8 mouse cellular contexts compared by ENCODE assay signal in the genomic region with DNA sequence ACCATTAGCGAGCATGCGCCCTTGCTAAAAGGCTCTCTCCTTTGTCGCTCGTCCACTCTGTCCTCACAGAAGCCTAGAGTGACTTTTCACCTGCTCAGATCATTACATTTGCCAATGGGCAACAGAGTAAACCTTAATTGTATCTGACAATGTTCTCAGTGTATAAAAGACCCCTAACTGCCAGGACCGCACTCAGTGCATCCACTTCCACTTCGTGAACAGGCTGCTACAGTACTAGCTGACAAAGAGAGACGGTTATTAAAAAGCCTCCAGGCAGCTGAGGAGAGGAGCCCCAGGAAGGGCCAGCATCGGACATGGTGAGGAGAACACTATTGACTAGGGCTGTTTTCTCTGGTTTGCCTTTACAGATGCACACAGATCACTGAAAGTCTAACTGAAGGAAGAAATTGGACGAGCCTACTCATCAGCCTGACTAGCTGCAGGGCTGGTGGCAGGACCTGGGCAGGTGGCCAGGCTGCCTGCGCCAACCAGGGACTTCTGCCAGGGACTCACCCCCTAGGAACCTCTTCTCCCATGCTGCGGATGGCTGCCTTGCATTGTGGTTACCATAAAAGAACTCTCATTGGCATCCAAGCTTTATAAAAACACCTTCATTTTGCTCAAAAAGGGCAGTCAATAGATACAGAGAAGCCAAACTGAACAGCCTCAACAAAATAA. TPM values are rescaled to one million over a fixed set of nuclear protein-coding genes. Genes with fewer than 3 reads are reported as not detected.
DNase-seq lines count a peak whose midpoint lies in the region; ATAC-seq and TF ChIP-seq lines count a peak whose summit lies in the region.

No protein-coding gene starts in this region.

- H3K36me3 ChIP-seq in kidney, adult 2 months (ENCODE audit: control insufficient read depth, insufficient read depth, low read length) = peaks cover 12% of the 10 kb centered on the region
- peaks cover 84% of the 10 kb centered on the region for H3K36me3 ChIP-seq in kidney, embryonic 14.5 days (ENCODE audit: control insufficient read depth, insufficient read depth, low read length)

- H3K4me1 ChIP-seq in kidney, adult 2 months (ENCODE audit: control insufficient read depth, insufficient read depth, low read length) = peaks cover 4% of the 10 kb centered on the region
- H3K4me1 ChIP-seq in kidney, embryonic 14.5 days (ENCODE audit: control insufficient read depth, insufficient read depth, low read length) = no peaks in the 10 kb centered on the region

- H3K27ac ChIP-seq in kidney, adult 2 months (ENCODE audit: insufficient read depth, low read depth, low read length) = no peak overlapping the region
- H3K27ac ChIP-seq in kidney, embryonic 14.5 days (ENCODE audit: low read depth, low read length) = no peak overlapping the region
- H3K27ac ChIP-seq in layer of hippocampus, adult 2 months = peak overlapping the region; percentile 43; the same call in 1 of the 2 replicates

- H3K4me3 ChIP-seq in kidney, adult 2 months (ENCODE audit: insufficient read depth, low read depth, low read length) = no peak overlapping the region
- no peak overlapping the region for H3K4me3 ChIP-seq in kidney, embryonic 14.5 days (ENCODE audit: low read length)
- H3K4me3 ChIP-seq in layer of hippocampus, adult 2 months = no peak overlapping the region

- WGBS in kidney, adult 2 months = 70% methylated on average over 11 of the region's 11 CpGs
- WGBS in kidney, embryonic 14.5 days = 95% methylated on average over 11 of the region's 11 CpGs

- ATAC-seq in kidney, embryonic 14.5 days (ENCODE audit: low FRiP score, low TSS enrichment) = no peak

- no peak for TF ChIP-seq POLR2A in kidney, adult 2 months (IDR thresholded peaks at IDR 0.05; ENCODE audit: low read depth, low read length)

- H3K9ac ChIP-seq in kidney, embryonic 14.5 days (ENCODE audit: low read depth, low read length) = no peak overlapping the region

- H3K9me3 ChIP-seq in kidney, embryonic 14.5 days (ENCODE audit: control insufficient read depth, low read length) = no peaks in the 10 kb centered on the region

- TF ChIP-seq CTCF in kidney, adult 2 months (conservative IDR thresholded peaks at IDR 0.05; ENCODE audit: insufficient read depth, insufficient read length, low read depth, low read length) = no peak
- TF ChIP-seq CTCF in layer of hippocampus, adult 2 months (conservative IDR thresholded peaks at IDR 0.05) = no peak

- H3K4me2 ChIP-seq in kidney, embryonic 14.5 days (replicated peaks; ENCODE audit: low read depth, low read length) = no peak overlapping the region

- no peaks in the 10 kb centered on the region for H3K27me3 ChIP-seq in kidney, adult 2 months (replicated peaks; ENCODE audit: control insufficient read depth, insufficient read depth, low read length)
- no peaks in the 10 kb centered on the region for H3K27me3 ChIP-seq in kidney, embryonic 14.5 days (ENCODE audit: control insufficient read depth, insufficient read depth, low read length)

- peak; percentile 82 for DNase-seq in kidney, adult 2 months
- DNase-seq in Muller cell, postnatal 12 days (ENCODE audit: inconsistent ontology term) = peak; percentile 93
- DNase-seq in brain, adult 2 months (ENCODE audit: low read depth, low spot score) = peak; percentile 91
- peak; percentile 50 to 63 for DNase-seq in layer of hippocampus, adult 2 months (ENCODE audit: low spot score in 2 of 2)
- no peak for DNase-seq in embryo, embryonic 11 days
- DNase-seq in gastrocnemius, adult 18-20 months (ENCODE audit: low spot score) = no peak
- DNase-seq in thymus, postnatal 36 days = no peak

RNA-seq across cellular contexts. Expression of gene Gm5767, which starts 9.5 kb away (rescaled TPM):
- 0.56 and 0.64 TPM in 2 replicates for polyA plus RNA-seq in kidney, adult 2 months (2012; rRNA removed)
- polyA plus RNA-seq in kidney, embryonic 14.5 days (2014; fragmentation: Nextera tagmentation; extraction: Ambion mirVana) = not detected in 2 replicates
- not detected for total RNA-seq in layer of hippocampus, adult 2 months (2021)
- not detected for total RNA-seq in gastrocnemius, adult 18-20 months (2021)

RNA-seq across cellular contexts. Expression of gene Carhsp1, which starts 18.2 kb away (rescaled TPM):
- 55.0 and 56.1 TPM in 2 replicates for polyA plus RNA-seq in kidney, adult 2 months (2012; rRNA removed)
- 23.1 and 45.2 TPM in 2 replicates for polyA plus RNA-seq in kidney, embryonic 14.5 days (2014; fragmentation: Nextera tagmentation; extraction: Ambion mirVana)
- total RNA-seq in layer of hippocampus, adult 2 months (2021) = 10 to 100 TPM; 22.1 to 22.4 TPM
- total RNA-seq in gastrocnemius, adult 18-20 months (2021) = 1 to 10 TPM; 4.7 to 7.9 TPM

RNA-seq across cellular contexts. Expression of gene Tmem186, which starts 52.6 kb away (rescaled TPM):
- polyA plus RNA-seq in kidney, adult 2 months (2012; rRNA removed) = 13.4 and 13.8 TPM in 2 replicates
- 11.0 and 13.7 TPM in 2 replicates for polyA plus RNA-seq in kidney, embryonic 14.5 days (2014; fragmentation: Nextera tagmentation; extraction: Ambion mirVana)
- total RNA-seq in layer of hippocampus, adult 2 months (2021) = 10 to 100 TPM; 12.4 to 13.4 TPM
- total RNA-seq in gastrocnemius, adult 18-20 months (2021) = 10 to 100 TPM; 12.6 to 12.7 TPM

RNA-seq across cellular contexts. Expression of gene Pmm2, which starts 52.6 kb away (rescaled TPM):
- polyA plus RNA-seq in kidney, adult 2 months (2012; rRNA removed) = 64.2 and 66.6 TPM in 2 replicates
- polyA plus RNA-seq in kidney, embryonic 14.5 days (2014; fragmentation: Nextera tagmentation; extraction: Ambion mirVana) = 44.5 and 59.4 TPM in 2 replicates
- total RNA-seq in layer of hippocampus, adult 2 months (2021) = 10 to 100 TPM; 34.9 to 35.9 TPM
- 10 to 100 TPM; 18.9 to 20.1 TPM for total RNA-seq in gastrocnemius, adult 18-20 months (2021)

Comparison
In these comparisons a context has a peak if more than half of its experiments do, and no peak if none do; other contexts are left out.
1. DNase-seq: peak in kidney, adult 2 months (single experiment), Muller cell, postnatal 12 days (single experiment), brain, adult 2 months (single experiment) and layer of hippocampus, adult 2 months (2 of 2); none in embryo, embryonic 11 days (single experiment), gastrocnemius, adult 18-20 months (single experiment) and thymus, postnatal 36 days (0 of 2).